Mouse (Mus musculus) cortical plate, adult 2 months (tissue): ENCODE data around the gene Cd7.

ENCODE experiments used
- CTCF ChIP-seq: fragments of 200-500 bp; IDR thresholded peaks from 2 replicates; pipeline ENCODE4 v1.5.1; 2011; ENCODE audit warnings: mild to moderate bottlenecking, control low read depth, low read length; ENCODE audit not compliant: insufficient read depth; ENCODE audit errors: extremely low read depth
- POLR2A ChIP-seq: fragments of 200-500 bp; IDR thresholded peaks from 2 replicates; pipeline ENCODE4 v1.6.1; 2011; ENCODE audit warnings: mild to moderate bottlenecking, low read length, control low read depth; ENCODE audit not compliant: insufficient read depth; ENCODE audit errors: extremely low read depth

DNA sequence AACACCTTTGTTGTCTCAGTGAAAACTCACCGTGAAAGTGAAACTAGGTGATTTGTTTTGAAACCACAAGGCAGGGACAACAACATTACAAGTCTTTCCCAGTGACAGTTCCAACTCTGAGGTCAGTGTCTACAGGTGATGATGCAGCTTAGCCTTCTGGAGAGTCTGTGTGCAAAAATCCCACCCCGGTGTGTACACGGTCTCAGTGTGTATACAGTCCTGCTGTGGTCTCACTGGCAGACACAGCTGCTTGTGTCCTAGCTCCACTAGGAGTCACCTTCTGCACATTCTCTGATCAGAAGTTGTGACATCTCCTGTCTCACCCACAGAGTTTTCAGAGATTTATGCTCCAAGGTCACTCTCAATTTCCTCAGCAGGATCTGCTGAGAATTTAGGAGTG, 25.0 kb upstream of the Cd7 start:
- no peak for TF ChIP-seq POLR2A
- no peak for TF ChIP-seq CTCF
